Mouse (Mus musculus): ENCODE data around the gene Vdac2.

Vdac2 gene

GRCm38 (mm10) chr14:21851996-21852791 lies 27.2 kb downstream of the Vdac2 start:
- 67% methylated on average over 16 of the region's 16 CpGs for WGBS

- WGBS, result 5% methylated on average over 17 of the region's 17 CpGs
These were observed 28.5 kb downstream of the Vdac2 start for GRCm38 (mm10) chr14:21853456-21854109.

- 61% methylated on average over 9 of the region's 9 CpGs for WGBS
These were observed 29.2 kb downstream of the Vdac2 start for GRCm38 (mm10) chr14:21854271-21854670.

GRCm38 (mm10) chr14:21855961-21856360 lies 30.9 kb downstream of the Vdac2 start:
- 81% methylated on average over 3 of the region's 3 CpGs for WGBS

GRCm38 (mm10) chr14:21856886-21857285 lies 31.8 kb downstream of the Vdac2 start:
- 90% methylated on average over 14 of the region's 14 CpGs for WGBS

GRCm38 (mm10) chr14:21866291-21866690 lies 41.3 kb downstream of the Vdac2 start:
- 73% methylated on average over 7 of the region's 7 CpGs for WGBS

GRCm38 (mm10) chr14:21866816-21867215 lies 41.8 kb downstream of the Vdac2 start:
- WGBS, result 92% methylated on average over 7 of the region's 7 CpGs

- 88% methylated on average over 2 of the region's 2 CpGs for WGBS
These were observed 65.4 kb downstream of the Vdac2 start for GRCm38 (mm10) chr14:21890430-21890829.

GRCm38 (mm10) chr14:21891581-21892340 lies 66.7 kb downstream of the Vdac2 start:
- 61% methylated on average over 15 of the region's 15 CpGs for WGBS

- WGBS, result 87% methylated on average over 6 of the region's 6 CpGs
These were observed 67.3 kb downstream of the Vdac2 start for GRCm38 (mm10) chr14:21892341-21892659.

Measured in cerebral cortex, adult 2 months (tissue).